Mouse (Mus musculus) ES-E14 (cell line): ENCODE measurements around the gene Gm9736. TPM values are rescaled to one million over a fixed set of nuclear protein-coding genes. Genes with fewer than 3 reads are reported as not detected.

Source experiments
- DNase-seq: peaks from one replicate; pipeline ENCODE4 v3.0.0-alpha.2; 2013; ENCODE audit warnings: low read depth, low spot score
- H3K27ac ChIP-seq: 2 replicates; pipeline ENCODE4 v1.5.1; 2012; ENCODE audit warnings: low read depth, mild to moderate bottlenecking, low read length, moderate library complexity, mixed read lengths; ENCODE audit not compliant: poor library complexity, insufficient read depth, severe bottlenecking
- H3K36me3 ChIP-seq: 2 replicates; pipeline ENCODE4 v1.6.1; 2012; ENCODE audit warnings: mild to moderate bottlenecking, low read length, moderate library complexity, mixed read lengths; ENCODE audit not compliant: control insufficient read depth, poor library complexity, insufficient read depth, severe bottlenecking
- H3K4me1 ChIP-seq, 2 experiments: fragments of 150-350 bp in 1 of 2; sonication (generic) in 1 of 2; 2 replicates each; pipeline ENCODE4 v1.6.1; 2012; ENCODE audit warnings: low read length in 2 of 2, mild to moderate bottlenecking in 1 of 2, mixed read lengths in 1 of 2; ENCODE audit not compliant: control insufficient read depth in 2 of 2, insufficient read depth in 2 of 2, poor library complexity in 1 of 2
- H3K4me3 ChIP-seq, 2 experiments: fragments of 150-350 bp in 1 of 2; sonication (generic) in 1 of 2; 2 replicates each; pipeline ENCODE4 v1.5.1; 2012; ENCODE audit warnings: low read length in 2 of 2, low read depth in 1 of 2, mild to moderate bottlenecking in 1 of 2, mixed read lengths in 1 of 2; ENCODE audit not compliant: insufficient read depth in 1 of 2, poor library complexity in 1 of 2, severe bottlenecking in 1 of 2
- H3K9ac ChIP-seq: 2 replicates; pipeline ENCODE4 v1.6.1; 2012; ENCODE audit warnings: low read depth, mild to moderate bottlenecking, low read length, mixed read lengths; ENCODE audit not compliant: poor library complexity, insufficient read depth, severe bottlenecking
- H3K9me3 ChIP-seq: fragments of 150-350 bp; sonication (generic); 2 replicates; pipeline ENCODE4 v1.6.1; 2012; ENCODE audit warnings: low read depth, mild to moderate bottlenecking, low read length; ENCODE audit not compliant: control insufficient read depth, insufficient read depth
- CHD2 ChIP-seq: IDR thresholded peaks from 2 replicates; pipeline ENCODE4 v1.6.1; 2014; ENCODE audit warnings: mild to moderate bottlenecking, low read depth, low read length, inconsistent platforms
- HCFC1 ChIP-seq: IDR thresholded peaks from 2 replicates; pipeline ENCODE4 v1.6.1; 2012; ENCODE audit warnings: low read length, inconsistent platforms, borderline replicate concordance; ENCODE audit not compliant: insufficient read depth
- MAFK ChIP-seq: IDR thresholded peaks from 2 replicates; pipeline ENCODE4 v1.6.1; 2014; ENCODE audit warnings: mild to moderate bottlenecking, low read depth, low read length, inconsistent platforms; ENCODE audit not compliant: insufficient read depth
- ZC3H11A ChIP-seq: IDR thresholded peaks from 2 replicates; pipeline ENCODE4 v1.6.1; 2012; ENCODE audit warnings: low read depth, mild to moderate bottlenecking, inconsistent platforms, low read length, borderline replicate concordance
- ZNF384 ChIP-seq: IDR thresholded peaks from 2 replicates; pipeline ENCODE4 v1.6.1; 2012; ENCODE audit warnings: low read depth, low read length, inconsistent platforms
- in situ Hi-C, 2 experiments: fragments of 600-800 bp; cut with MboI; formaldehyde crosslinking; loops; one replicate each; pipeline ENCODE4 v1.15.1; 2025; ENCODE audit warnings: low sequenced_read_pairs in 2 of 2, inconsistent platforms in 1 of 2; ENCODE audit not compliant: unreplicated experiment in 2 of 2
- total RNA-seq: library from RNA; depleted of rRNA; stranded (reverse); fragments of 300-350 nt; gene quantifications from 2 replicates; pipeline ENCODE4 v1.2.3, GENCODE M21; 2012; rRNA removed

The Gm9736 gene
- total RNA-seq, 1 experiment = not detected

- Histone ChIP-seq H3K36me3 (no peaks in the 10 kb centered on the region), H3K27ac (no peak overlapping the region), H3K4me1 (no peaks in the 10 kb centered on the region), H3K4me3 (no peak overlapping the region), H3K9ac (no peak overlapping the region), H3K9me3 (no peaks in the 10 kb centered on the region)
- in situ Hi-C loops = no loop called here
- DNase-seq = no peak
- TF ChIP-seq CHD2 = no peak
- TF ChIP-seq HCFC1 = no peak
- TF ChIP-seq ZC3H11A = no peak
- TF ChIP-seq MAFK = no peak
- TF ChIP-seq ZNF384 = no peak
Observed at GRCm38 (mm10) chr10:77709831-77710230, 41.3 kb downstream of the Gm9736 start.

- TF ChIP-seq ZC3H11A (no peak), MAFK (no peak), ZNF384 (no peak)
- H3K9me3 ChIP-seq = no peaks in the 10 kb centered on the region
- in situ Hi-C loops = no loop called here
- H3K4me3 ChIP-seq = no peak within 1 kb of the TSS
- DNase-seq = no peak
- H3K36me3 ChIP-seq = no peaks in the 10 kb centered on the region
- no peak within 1 kb of the TSS for H3K27ac ChIP-seq
- H3K9ac ChIP-seq = no peak within 1 kb of the TSS
- H3K4me1 ChIP-seq = no peaks in the 10 kb centered on the region
Observed at GRCm38 (mm10) chr10:77706326-77706725, 44.8 kb downstream of the Gm9736 start, which contains the start of gene Gm10272. Gm10272 (plus strand) TSS chr10:77706626.

Other genes with a start within 250 kb of the Gm9736 start
- gene Fam207a, start 235.6 kb downstream of the Gm9736 start, total RNA-seq = 29.1 and 33.6 TPM in 2 replicates
- 0.42 and 0.54 TPM in 2 replicates for gene Itgb2, start 221.1 kb downstream of the Gm9736 start, total RNA-seq
- 115 and 142 TPM in 2 replicates for gene Pttg1ip, start 169.6 kb downstream of the Gm9736 start, total RNA-seq
- 139 and 148 TPM in 2 replicates for gene Sumo3, start 145.3 kb downstream of the Gm9736 start, total RNA-seq
- 1.7 and 5.4 TPM in 2 replicates for gene Gm49325, start 145.2 kb downstream of the Gm9736 start, total RNA-seq
- 21.2 and 32.7 TPM in 2 replicates for gene Ube2g2, start 129.1 kb downstream of the Gm9736 start, total RNA-seq
- 0.49 and 0.90 TPM in 2 replicates for gene Tspear, start 64.8 kb downstream of the Gm9736 start, total RNA-seq
- gene Gm19402, start 60.6 kb downstream of the Gm9736 start, total RNA-seq = not detected in 2 replicates
- not detected in 2 replicates for gene Gm9508, start 54.1 kb downstream of the Gm9736 start, total RNA-seq
- not detected in 2 replicates for gene Gm10272, start 44.7 kb downstream of the Gm9736 start, total RNA-seq
- not detected in 2 replicates for gene Gm10024, start 39.9 kb downstream of the Gm9736 start, total RNA-seq
- gene Gm10142, start 35.5 kb downstream of the Gm9736 start, total RNA-seq = not detected in 2 replicates
- gene Krtap12-1, start 30.8 kb downstream of the Gm9736 start, total RNA-seq = not detected in 2 replicates
- gene Gm10100, start 24.9 kb downstream of the Gm9736 start, total RNA-seq = not detected in 2 replicates
- not detected in 2 replicates for gene Gm18596, start 8.7 kb downstream of the Gm9736 start, total RNA-seq
- not detected in 2 replicates for gene Gm3233, start 8.3 kb upstream of the Gm9736 start, total RNA-seq
- gene Gm3238, start 20.0 kb upstream of the Gm9736 start, total RNA-seq = not detected in 2 replicates
- not detected in 2 replicates for gene Gm7138, start 25.6 kb upstream of the Gm9736 start, total RNA-seq
- gene Gm3250, start 31.2 kb upstream of the Gm9736 start, total RNA-seq = not detected in 2 replicates
- not detected in 2 replicates for gene Gm7137, start 36.8 kb upstream of the Gm9736 start, total RNA-seq
- gene Gm9639, start 43.7 kb upstream of the Gm9736 start, total RNA-seq = not detected in 2 replicates
- gene Gm19668, start 47.8 kb upstream of the Gm9736 start, total RNA-seq = not detected in 2 replicates
- not detected in 2 replicates for gene Gm9507, start 60.5 kb upstream of the Gm9736 start, total RNA-seq
- not detected in 2 replicates for gene Gm2696, start 63.3 kb upstream of the Gm9736 start, total RNA-seq
- gene Krtap10-4, start 75.7 kb upstream of the Gm9736 start, total RNA-seq = not detected in 2 replicates
- not detected in 2 replicates for gene Krtap10-10, start 84.6 kb upstream of the Gm9736 start, total RNA-seq
- gene Gm36176, start 95.4 kb upstream of the Gm9736 start, total RNA-seq = not detected in 2 replicates
- not detected in 2 replicates for gene Gm10318, start 101.5 kb upstream of the Gm9736 start, total RNA-seq
- not detected in 2 replicates for gene Gm3285, start 110.6 kb upstream of the Gm9736 start, total RNA-seq
- 2.5 and 4.1 TPM in 2 replicates for gene Lrrc3, start 151.2 kb upstream of the Gm9736 start, total RNA-seq
- gene Trpm2, start 219.2 kb upstream of the Gm9736 start, total RNA-seq = 0.54 and 0.63 TPM in 2 replicates
- gene 1810043G02Rik, start 227.2 kb upstream of the Gm9736 start, total RNA-seq = 7.1 and 8.4 TPM in 2 replicates